Mouse (Mus musculus) inflammation-experienced regulatory T-cells, adult 6 months (primary cell): ENCODE data around the gene Tnfaip1. TPM values are rescaled to one million over a fixed set of nuclear protein-coding genes. Genes with fewer than 3 reads are reported as not detected.

Source experiments
- ATAC-seq: one replicate; pipeline ENCODE4 v1.8.0; 2017
- polyA plus RNA-seq, 3 experiments: library from polyadenylated mRNA; unstranded; fragments of 100-300 nt; shearing (Covaris generic); gene quantifications; one replicate each; pipeline ENCODE4 v1.2.1; 2017

Gene Tnfaip1
- polyA plus RNA-seq, 3 experiments from 2014 or later = 14.6 to 20.3 (median 16.9) TPM

GRCm38 (mm10) chr11:78499543-78499942, 36.6 kb downstream of the Tnfaip1 start:
- no peak for ATAC-seq

- no peak for ATAC-seq
Observed at GRCm38 (mm10) chr11:78499004-78499403, 37.1 kb downstream of the Tnfaip1 start, which contains the start of gene Vtn. Gene Vtn, plus strand, starts transcription at chr11:78499091.

GRCm38 (mm10) chr11:78497544-78498522, 38.3 kb downstream of the Tnfaip1 start, which contains the start of gene Sarm1:
Gene Sarm1, minus strand, starts transcription at chr11:78497754.
- peak; percentile 97 for ATAC-seq

GRCm38 (mm10) chr11:78497071-78497541, 39.0 kb downstream of the Tnfaip1 start:
- ATAC-seq = no peak

GRCm38 (mm10) chr11:78495904-78496303, 40.2 kb downstream of the Tnfaip1 start:
- ATAC-seq = no peak

- no peak for ATAC-seq
Observed at GRCm38 (mm10) chr11:78490781-78491241, 45.3 kb downstream of the Tnfaip1 start.

GRCm38 (mm10) chr11:78488168-78488567, 48.0 kb downstream of the Tnfaip1 start:
- ATAC-seq = no peak

GRCm38 (mm10) chr11:78483639-78484038, 52.5 kb downstream of the Tnfaip1 start:
- ATAC-seq = no peak

- ATAC-seq = no peak
Observed at GRCm38 (mm10) chr11:78475289-78475688, 60.8 kb downstream of the Tnfaip1 start.

Other genes with a start within 250 kb of the Tnfaip1 start
- under 1 TPM; 0.44 to 0.79 (median 0.48) TPM for gene BC030499, start 245.5 kb downstream of the Tnfaip1 start, polyA plus RNA-seq
- 10 to 100 TPM in 1 of 3 experiments, 1 to 10 TPM in 2; 2.2 to 22.1 (median 3.4) TPM for gene Spag5, start 234.8 kb downstream of the Tnfaip1 start, polyA plus RNA-seq
- 1 to 10 TPM; 4.0 to 9.6 (median 7.6) TPM for gene Aldoc, start 213.4 kb downstream of the Tnfaip1 start, polyA plus RNA-seq
- 10 to 100 TPM; 55.1 to 70.1 (median 57.5) TPM for gene Pigs, start 207.9 kb downstream of the Tnfaip1 start, polyA plus RNA-seq
- gene Unc119, start 192.8 kb downstream of the Tnfaip1 start, polyA plus RNA-seq = 10 to 100 TPM; 11.3 to 29.0 (median 11.9) TPM
- gene Foxn1, start 149.8 kb downstream of the Tnfaip1 start, polyA plus RNA-seq = not detected
- not detected for gene Slc13a2, start 114.1 kb downstream of the Tnfaip1 start, polyA plus RNA-seq
- gene Slc46a1, start 70.6 kb downstream of the Tnfaip1 start, polyA plus RNA-seq = 1 to 10 TPM in 2 of 3 experiments, under 1 TPM in 1; 0.36 to 4.3 (median 3.7) TPM
- gene Sarm1, start 38.6 kb downstream of the Tnfaip1 start, polyA plus RNA-seq = 1 to 10 TPM in 1 of 3 experiments, under 1 TPM in 2; 0.41 to 2.2 (median 0.97) TPM
- not detected for gene Vtn, start 37.2 kb downstream of the Tnfaip1 start, polyA plus RNA-seq
- gene Sebox, start 32.9 kb downstream of the Tnfaip1 start, polyA plus RNA-seq = not detected
- gene Tmem199, start 24.2 kb downstream of the Tnfaip1 start, polyA plus RNA-seq = 10 to 100 TPM; 42.2 to 59.5 (median 54.9) TPM
- gene Poldip2, start 24.1 kb downstream of the Tnfaip1 start, polyA plus RNA-seq = 10 to 100 TPM; 12.4 to 16.8 (median 13.2) TPM
- 100 to 1,000 TPM; 104 to 117 (median 111) TPM for gene Ift20, start within 50 bp of the Tnfaip1 start, polyA plus RNA-seq
- 10 to 100 TPM; 15.0 to 38.9 (median 18.8) TPM for gene Tmem97, start 14.4 kb upstream of the Tnfaip1 start, polyA plus RNA-seq
- gene Nlk, start 161.0 kb upstream of the Tnfaip1 start, polyA plus RNA-seq = 10 to 100 TPM; 22.2 to 32.3 (median 29.4) TPM
- 10 to 100 TPM; 32.5 to 41.1 (median 38.2) TPM for gene Ccnq, start 215.4 kb upstream of the Tnfaip1 start, polyA plus RNA-seq